Mouse (Mus musculus) lung, postnatal 0 days (tissue): ENCODE data around the gene Trim67.

Experiments used
- CTCF ChIP-seq: IDR thresholded peaks from 2 replicates; pipeline ENCODE4 v1.5.1; 2016; ENCODE audit warnings: antibody characterized with exemption, mild to moderate bottlenecking
- EP300 ChIP-seq: IDR thresholded peaks from 2 replicates; pipeline ENCODE4 v1.6.1; 2016; ENCODE audit warnings: antibody characterized with exemption, mild to moderate bottlenecking, control low read depth

DNA sequence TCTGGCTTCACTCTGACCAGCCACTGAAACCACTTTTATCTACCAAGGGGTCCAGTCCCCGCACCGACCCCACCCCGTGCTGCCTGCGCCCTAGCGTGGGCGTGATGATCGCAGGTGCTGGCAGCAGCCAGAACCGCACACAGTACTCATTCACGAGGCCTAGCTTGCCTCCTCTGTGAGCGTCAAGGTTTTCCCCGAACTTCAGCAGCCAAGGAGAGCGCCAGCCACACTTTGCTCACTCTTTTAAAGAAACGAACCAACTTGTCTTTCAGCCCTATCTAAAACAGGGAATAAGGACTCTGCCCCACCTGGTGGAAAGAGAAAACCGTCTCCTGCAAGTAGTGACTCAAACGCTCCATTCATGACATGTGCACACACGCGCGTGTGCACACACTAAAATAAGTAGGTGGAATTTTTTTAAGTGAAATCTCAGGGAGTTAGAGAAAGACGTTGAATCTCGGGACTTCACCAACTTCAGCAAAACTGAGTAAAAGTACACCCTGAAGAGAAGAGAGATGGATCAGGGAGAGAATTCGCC lies 40.5 kb upstream of the Trim67 start:
- TF ChIP-seq CTCF = no peak
- TF ChIP-seq EP300 = no peak
